Mouse (Mus musculus): ENCODE data around the gene Ttc39b. TPM values are rescaled to one million over a fixed set of nuclear protein-coding genes. Genes with fewer than 3 reads are reported as not detected.

The Ttc39b gene
- total and polyA plus RNA-seq, 3 experiments, result 0.49 TPM; not detected in 2

- peaks cover 39% of the 10 kb centered on the region for H3K9me3 ChIP-seq (replicated peaks)
- no peaks in the 10 kb centered on the region for H3K4me1 ChIP-seq (ENCODE audit: insufficient read depth, low read depth, low read length)
- no peak for ATAC-seq (ENCODE audit: extremely low read depth, insufficient number of reproducible peaks, low FRiP score, poor library complexity, severe bottlenecking)
- no peaks in the 10 kb centered on the region for H3K27me3 ChIP-seq (ENCODE audit: insufficient read depth, low read length)
- H3K36me3 ChIP-seq (replicated peaks), result no peaks in the 10 kb centered on the region
- TF ChIP-seq GATA2 (IDR thresholded peaks at IDR 0.05; ENCODE audit: borderline replicate concordance, low read depth, low read length) (no peak), GATA1 (IDR thresholded peaks at IDR 0.05; ENCODE audit: borderline replicate concordance, low read length) (no peak), TAL1 (conservative IDR thresholded peaks at IDR 0.05; ENCODE audit: low read depth, low read length) (no peak), CTCF (IDR thresholded peaks at IDR 0.05; ENCODE audit: low read depth, low read length) (no peak), POLR2AphosphoS5 (IDR thresholded peaks at IDR 0.05; ENCODE audit: insufficient replicate concordance, low read depth, low read length) (no peak)
- H3K4me3 ChIP-seq (ENCODE audit: low read depth, low read length), result no peak overlapping the region
- no peak for DNase-seq (ENCODE audit: low spot score)
These were observed 117.6 kb downstream of the Ttc39b start for GRCm38 (mm10) chr4:83206416-83206802.

- no peak for ATAC-seq (ENCODE audit: extremely low read depth, insufficient number of reproducible peaks, low FRiP score, poor library complexity, severe bottlenecking)
- no peaks in the 10 kb centered on the region for H3K36me3 ChIP-seq (replicated peaks)
- no peaks in the 10 kb centered on the region for H3K27me3 ChIP-seq (ENCODE audit: insufficient read depth, low read length)
- DNase-seq (ENCODE audit: low spot score), result no peak
- no peak overlapping the region for H3K4me3 ChIP-seq (ENCODE audit: low read depth, low read length)
- no peak for TF ChIP-seq CTCF (IDR thresholded peaks at IDR 0.05; ENCODE audit: low read depth, low read length)
- no peak for TF ChIP-seq GATA2 (IDR thresholded peaks at IDR 0.05; ENCODE audit: borderline replicate concordance, low read depth, low read length)
- TF ChIP-seq GATA1 (IDR thresholded peaks at IDR 0.05; ENCODE audit: borderline replicate concordance, low read length), result no peak
- TF ChIP-seq POLR2AphosphoS5 (IDR thresholded peaks at IDR 0.05; ENCODE audit: insufficient replicate concordance, low read depth, low read length), result no peak
- TF ChIP-seq TAL1 (conservative IDR thresholded peaks at IDR 0.05; ENCODE audit: low read depth, low read length), result no peak
- H3K4me1 ChIP-seq (ENCODE audit: insufficient read depth, low read depth, low read length), result no peaks in the 10 kb centered on the region
- peaks cover 38% of the 10 kb centered on the region for H3K9me3 ChIP-seq (replicated peaks)
These were observed 124.7 kb downstream of the Ttc39b start for GRCm38 (mm10) chr4:83199391-83199790.

GRCm38 (mm10) chr4:83198123-83198522 lies 125.9 kb downstream of the Ttc39b start:
- Histone ChIP-seq H3K9me3 (replicated peaks) (peaks cover 34% of the 10 kb centered on the region), H3K27me3 (ENCODE audit: insufficient read depth, low read length) (no peaks in the 10 kb centered on the region), H3K4me3 (ENCODE audit: low read depth, low read length) (no peak overlapping the region), H3K36me3 (replicated peaks) (no peaks in the 10 kb centered on the region), H3K4me1 (ENCODE audit: insufficient read depth, low read depth, low read length) (no peaks in the 10 kb centered on the region)
- DNase-seq (ENCODE audit: low spot score) (no peak), ATAC-seq (ENCODE audit: extremely low read depth, insufficient number of reproducible peaks, low FRiP score, poor library complexity, severe bottlenecking) (no peak)
- TF ChIP-seq GATA2 (IDR thresholded peaks at IDR 0.05; ENCODE audit: borderline replicate concordance, low read depth, low read length), result no peak
- no peak for TF ChIP-seq CTCF (IDR thresholded peaks at IDR 0.05; ENCODE audit: low read depth, low read length)
- no peak for TF ChIP-seq TAL1 (conservative IDR thresholded peaks at IDR 0.05; ENCODE audit: low read depth, low read length)
- TF ChIP-seq POLR2AphosphoS5 (IDR thresholded peaks at IDR 0.05; ENCODE audit: insufficient replicate concordance, low read depth, low read length), result no peak
- TF ChIP-seq GATA1 (IDR thresholded peaks at IDR 0.05; ENCODE audit: borderline replicate concordance, low read length), result no peak

GRCm38 (mm10) chr4:83189736-83190135 lies 134.3 kb downstream of the Ttc39b start:
- Histone ChIP-seq H3K4me3 (ENCODE audit: low read depth, low read length) (no peak overlapping the region), H3K9me3 (replicated peaks) (peaks cover 27% of the 10 kb centered on the region), H3K36me3 (replicated peaks) (no peaks in the 10 kb centered on the region), H3K4me1 (ENCODE audit: insufficient read depth, low read depth, low read length) (no peaks in the 10 kb centered on the region), H3K27me3 (ENCODE audit: insufficient read depth, low read length) (no peaks in the 10 kb centered on the region)
- TF ChIP-seq GATA1 (IDR thresholded peaks at IDR 0.05; ENCODE audit: borderline replicate concordance, low read length), result no peak
- TF ChIP-seq TAL1 (conservative IDR thresholded peaks at IDR 0.05; ENCODE audit: low read depth, low read length), result no peak
- ATAC-seq (ENCODE audit: extremely low read depth, insufficient number of reproducible peaks, low FRiP score, poor library complexity, severe bottlenecking) (no peak), DNase-seq (ENCODE audit: low spot score) (no peak)

GRCm38 (mm10) chr4:83187324-83187723 lies 136.7 kb downstream of the Ttc39b start:
- Histone ChIP-seq H3K27me3 (ENCODE audit: insufficient read depth, low read length) (no peaks in the 10 kb centered on the region), H3K36me3 (replicated peaks) (no peaks in the 10 kb centered on the region), H3K4me3 (ENCODE audit: low read depth, low read length) (no peak overlapping the region), H3K9me3 (replicated peaks) (peaks cover 39% of the 10 kb centered on the region), H3K4me1 (ENCODE audit: insufficient read depth, low read depth, low read length) (no peaks in the 10 kb centered on the region)
- DNase-seq (ENCODE audit: low spot score), result no peak
- TF ChIP-seq GATA1 (IDR thresholded peaks at IDR 0.05; ENCODE audit: borderline replicate concordance, low read length), result no peak
- ATAC-seq (ENCODE audit: extremely low read depth, insufficient number of reproducible peaks, low FRiP score, poor library complexity, severe bottlenecking), result no peak

- ATAC-seq (ENCODE audit: extremely low read depth, insufficient number of reproducible peaks, low FRiP score, poor library complexity, severe bottlenecking), result no peak
- Histone ChIP-seq H3K36me3 (replicated peaks) (no peaks in the 10 kb centered on the region), H3K9me3 (replicated peaks) (peaks cover 39% of the 10 kb centered on the region), H3K4me3 (ENCODE audit: low read depth, low read length) (no peak overlapping the region), H3K4me1 (ENCODE audit: insufficient read depth, low read depth, low read length) (no peaks in the 10 kb centered on the region), H3K27me3 (ENCODE audit: insufficient read depth, low read length) (no peaks in the 10 kb centered on the region)
- TF ChIP-seq POLR2AphosphoS5 (IDR thresholded peaks at IDR 0.05; ENCODE audit: insufficient replicate concordance, low read depth, low read length) (no peak), GATA1 (IDR thresholded peaks at IDR 0.05; ENCODE audit: borderline replicate concordance, low read length) (no peak), CTCF (IDR thresholded peaks at IDR 0.05; ENCODE audit: low read depth, low read length) (no peak), TAL1 (conservative IDR thresholded peaks at IDR 0.05; ENCODE audit: low read depth, low read length) (no peak)
- DNase-seq (ENCODE audit: low spot score), result no peak
These were observed 137.6 kb downstream of the Ttc39b start for GRCm38 (mm10) chr4:83186448-83186847.

GRCm38 (mm10) chr4:83183288-83183930 lies 140.6 kb downstream of the Ttc39b start:
- H3K4me1 ChIP-seq (ENCODE audit: insufficient read depth, low read depth, low read length), result no peaks in the 10 kb centered on the region
- DNase-seq (ENCODE audit: low spot score), result no peak
- H3K4me3 ChIP-seq (ENCODE audit: low read depth, low read length), result no peak overlapping the region
- no peaks in the 10 kb centered on the region for H3K36me3 ChIP-seq (replicated peaks)
- no peak for TF ChIP-seq POLR2AphosphoS5 (IDR thresholded peaks at IDR 0.05; ENCODE audit: insufficient replicate concordance, low read depth, low read length)
- no peak for TF ChIP-seq CTCF (IDR thresholded peaks at IDR 0.05; ENCODE audit: low read depth, low read length)
- TF ChIP-seq GATA1 (IDR thresholded peaks at IDR 0.05; ENCODE audit: borderline replicate concordance, low read length), result no peak
- TF ChIP-seq GATA2 (IDR thresholded peaks at IDR 0.05; ENCODE audit: borderline replicate concordance, low read depth, low read length), result no peak
- TF ChIP-seq TAL1 (conservative IDR thresholded peaks at IDR 0.05; ENCODE audit: low read depth, low read length), result no peak
- ATAC-seq (ENCODE audit: extremely low read depth, insufficient number of reproducible peaks, low FRiP score, poor library complexity, severe bottlenecking), result no peak
- no peaks in the 10 kb centered on the region for H3K27me3 ChIP-seq (ENCODE audit: insufficient read depth, low read length)
- H3K9me3 ChIP-seq (replicated peaks), result peaks cover 31% of the 10 kb centered on the region

Measured in G1E (cell line).